In the genomic region with DNA sequence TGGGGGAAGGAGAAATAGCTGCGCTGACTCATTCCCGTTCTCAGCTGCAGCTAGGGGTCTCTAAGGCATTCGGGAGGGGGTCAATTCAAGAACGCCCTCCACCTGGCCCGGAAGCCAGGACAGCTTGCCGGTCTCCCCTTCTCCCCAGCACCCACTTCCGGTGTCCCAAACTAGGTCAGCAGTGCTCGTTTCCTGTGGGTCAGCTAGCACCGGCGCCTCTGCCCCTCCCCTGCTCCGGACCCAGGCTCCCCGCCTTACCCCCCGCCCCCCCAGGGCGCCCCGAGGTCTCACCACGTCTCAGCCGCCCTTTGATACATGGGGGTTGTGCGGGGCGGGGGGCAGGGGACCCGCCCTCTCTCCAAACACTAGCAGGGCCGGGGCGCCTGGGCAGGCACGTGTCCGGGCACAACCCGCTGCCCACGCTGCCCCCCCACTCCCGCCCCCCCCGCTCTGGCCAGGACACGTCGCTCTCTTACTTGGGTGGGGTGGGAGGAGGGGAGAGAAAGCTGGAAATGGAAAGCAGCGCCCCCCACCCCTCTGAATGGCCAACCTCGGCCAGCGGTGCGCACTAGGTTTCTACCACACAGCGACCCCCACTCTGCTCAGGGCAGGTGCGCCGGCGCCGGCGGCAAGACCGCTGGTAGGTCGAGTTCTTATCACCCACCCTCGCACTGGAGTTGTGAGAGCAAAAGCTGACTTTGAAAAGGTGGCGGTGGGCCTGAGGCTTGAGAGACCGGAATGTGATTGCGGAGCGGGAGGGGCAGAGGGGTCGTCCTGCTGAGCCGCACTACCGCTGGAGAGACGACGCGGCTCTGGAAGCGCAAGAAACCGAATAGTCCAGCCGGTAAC, we compare ENCODE assay signal across 8 mouse cellular contexts. TPM values are rescaled to one million over a fixed set of nuclear protein-coding genes. Genes with fewer than 3 reads are reported as not detected.
A peak's percentile ranks its signal among the peaks of the same experiment; 100 is the strongest.
DNase-seq lines count a peak whose midpoint lies in the region; ATAC-seq and TF ChIP-seq lines count a peak whose summit lies in the region.

No protein-coding gene starts in this region.

- peak overlapping the region; percentile 93 for H3K27ac ChIP-seq in cerebellum, adult 2 months (ENCODE audit: insufficient read depth, low read length)
- H3K27ac ChIP-seq in intestine, embryonic 15.5 days = peak overlapping the region; percentile 92
- H3K27ac ChIP-seq in liver, postnatal 0 days (ENCODE audit: low read depth) = peak overlapping the region; percentile 99

- peak overlapping the region; percentile 92 for H3K4me2 ChIP-seq in intestine, embryonic 15.5 days (replicated peaks)
- peak overlapping the region; percentile 100 for H3K4me2 ChIP-seq in liver, postnatal 0 days (ENCODE audit: low read depth, low read length)

- H3K36me3 ChIP-seq in intestine, embryonic 15.5 days = no peaks in the 10 kb centered on the region
- no peaks in the 10 kb centered on the region for H3K36me3 ChIP-seq in liver, postnatal 0 days (replicated peaks; ENCODE audit: insufficient read depth, low read length)

- no peaks in the 10 kb centered on the region for H3K9me3 ChIP-seq in intestine, embryonic 15.5 days
- no peaks in the 10 kb centered on the region for H3K9me3 ChIP-seq in liver, postnatal 0 days (ENCODE audit: low read length)

- TF ChIP-seq EP300 in liver, postnatal 0 days (IDR thresholded peaks at IDR 0.05; ENCODE audit: low read depth) = peak; percentile 18; the same call in 1 of the 2 replicates

- DNase-seq in left cerebral cortex, postnatal 4 days = peak; percentile 35
- no peak for DNase-seq in left cerebral cortex, adult 8-10 months (ENCODE audit: low spot score in 2 of 2)
- peak; percentile 71 to 73 for DNase-seq in cerebellum, adult 2 months
- peak; percentile 61 for DNase-seq in gastrocnemius, postnatal 10 days
- DNase-seq in liver, postnatal 0 days = peak; percentile 77
- DNase-seq in retina, embryonic 14.5 days (ENCODE audit: low spot score) = peak; percentile 66
- no peak for DNase-seq in layer of hippocampus, postnatal 36 days

- no peak for TF ChIP-seq POLR2A in cerebellum, adult 2 months (IDR thresholded peaks at IDR 0.05; ENCODE audit: borderline replicate concordance, insufficient read depth, low read length)

- no peak for TF ChIP-seq CTCF in cerebellum, adult 2 months (IDR thresholded peaks at IDR 0.05; ENCODE audit: borderline replicate concordance, insufficient read depth, low read depth, low read length)
- peak; percentile 6; the same call in 1 of the 2 replicates for TF ChIP-seq CTCF in liver, postnatal 0 days (IDR thresholded peaks at IDR 0.05; ENCODE audit: low read depth)

- ATAC-seq in intestine, embryonic 15.5 days = no peak
- ATAC-seq in liver, postnatal 0 days = peak; percentile 7; the same call in 1 of the 2 replicates

- no peaks in the 10 kb centered on the region for H3K27me3 ChIP-seq in cerebellum, adult 2 months (ENCODE audit: control insufficient read depth, insufficient read depth, low read length)
- no peaks in the 10 kb centered on the region for H3K27me3 ChIP-seq in intestine, embryonic 15.5 days (replicated peaks)
- peaks cover 12% of the 10 kb centered on the region for H3K27me3 ChIP-seq in liver, postnatal 0 days (ENCODE audit: insufficient read depth, low read length)

- intact Hi-C loops in left cerebral cortex, postnatal 4 days (cut with DNase I) = no loop called here

- peak overlapping the region; percentile 69 for H3K9ac ChIP-seq in intestine, embryonic 15.5 days
- H3K9ac ChIP-seq in liver, postnatal 0 days (replicated peaks) = peak overlapping the region; percentile 82

- H3K4me1 ChIP-seq in cerebellum, adult 2 months (ENCODE audit: control insufficient read depth, insufficient read depth, low read length) = peaks cover 26% of the 10 kb centered on the region
- H3K4me1 ChIP-seq in intestine, embryonic 15.5 days (replicated peaks) = peaks cover 69% of the 10 kb centered on the region
- H3K4me1 ChIP-seq in liver, postnatal 0 days (ENCODE audit: insufficient read depth) = peaks cover 66% of the 10 kb centered on the region

- peak overlapping the region; percentile 98 for H3K4me3 ChIP-seq in cerebellum, adult 2 months (replicated peaks; ENCODE audit: insufficient read depth, low read depth, low read length)
- H3K4me3 ChIP-seq in intestine, embryonic 15.5 days (replicated peaks) = peak overlapping the region; percentile 61
- H3K4me3 ChIP-seq in liver, postnatal 0 days (ENCODE audit: low read depth, low read length) = peak overlapping the region; percentile 78

- WGBS in cerebellum, adult 2 months = 1% methylated on average over 56 of the region's 56 CpGs
- WGBS in intestine, embryonic 15.5 days = under 1% methylated on average over 55 of the region's 56 CpGs
- 1% methylated on average over 46 of the region's 56 CpGs for WGBS in liver, postnatal 0 days (ENCODE audit: insufficient replicate concordance)

RNA-seq across cellular contexts. Expression of a gene that starts 2.7 kb away (rescaled TPM):
- total RNA-seq in left cerebral cortex, postnatal 4 days (2021) = 1 to 10 TPM; 3.3 to 3.8 TPM
- 10 to 100 TPM; 11.3 to 20.3 (median 15.8) TPM for total RNA-seq in left cerebral cortex, adult 8-10 months (2022)
- 41.3 and 43.3 TPM in 2 replicates for polyA plus RNA-seq in cerebellum, adult 2 months (2012; rRNA removed)
- 10 to 100 TPM; 19.1 to 21.8 TPM for total RNA-seq in gastrocnemius, postnatal 10 days (2021)
- 8.9 and 10.4 TPM in 2 replicates for polyA plus RNA-seq in intestine, embryonic 15.5 days (2015; fragmentation: Nextera tagmentation; extraction: Ambion mirVana)
- polyA plus RNA-seq in liver, postnatal 0 days (2015; fragmentation: Nextera tagmentation; extraction: Ambion mirVana) = 4.1 and 4.7 TPM in 2 replicates
- total RNA-seq in layer of hippocampus, postnatal 36 days (2021) = 10 to 100 TPM; 15.1 to 16.1 TPM

RNA-seq across cellular contexts. Expression of a gene that starts 10.7 kb away (rescaled TPM):
- total RNA-seq in left cerebral cortex, postnatal 4 days (2021) = 1 to 10 TPM in 1 of 2 experiments, under 1 TPM in 1; 0.54 to 4.5 TPM
- 1 to 10 TPM; 3.9 to 5.8 (median 4.4) TPM for total RNA-seq in left cerebral cortex, adult 8-10 months (2022)
- polyA plus RNA-seq in cerebellum, adult 2 months (2012; rRNA removed) = 4.0 and 6.7 TPM in 2 replicates
- total RNA-seq in gastrocnemius, postnatal 10 days (2021) = under 1 TPM; 0.59 to 0.73 TPM
- not detected in 2 replicates for polyA plus RNA-seq in intestine, embryonic 15.5 days (2015; fragmentation: Nextera tagmentation; extraction: Ambion mirVana)
- polyA plus RNA-seq in liver, postnatal 0 days (2015; fragmentation: Nextera tagmentation; extraction: Ambion mirVana) = not detected in 2 replicates
- total RNA-seq in layer of hippocampus, postnatal 36 days (2021) = 1 to 10 TPM; 4.6 to 6.3 TPM

RNA-seq across cellular contexts. Expression of a gene that starts 19.8 kb away (rescaled TPM):
- 10 to 100 TPM; 27.6 to 28.3 TPM for total RNA-seq in left cerebral cortex, postnatal 4 days (2021)
- total RNA-seq in left cerebral cortex, adult 8-10 months (2022) = 10 to 100 TPM; 30.8 to 39.9 (median 35.6) TPM
- 50.1 and 54.0 TPM in 2 replicates for polyA plus RNA-seq in cerebellum, adult 2 months (2012; rRNA removed)
- total RNA-seq in gastrocnemius, postnatal 10 days (2021) = 10 to 100 TPM; 25.8 to 29.5 TPM
- 32.9 and 33.3 TPM in 2 replicates for polyA plus RNA-seq in intestine, embryonic 15.5 days (2015; fragmentation: Nextera tagmentation; extraction: Ambion mirVana)
- polyA plus RNA-seq in liver, postnatal 0 days (2015; fragmentation: Nextera tagmentation; extraction: Ambion mirVana) = 18.8 and 20.0 TPM in 2 replicates
- total RNA-seq in layer of hippocampus, postnatal 36 days (2021) = 10 to 100 TPM; 35.8 to 39.2 TPM

RNA-seq across cellular contexts. Expression of a gene that starts 26.3 kb away (rescaled TPM):
- total RNA-seq in left cerebral cortex, postnatal 4 days (2021) = 10 to 100 TPM; 19.6 to 22.3 TPM
- 1 to 10 TPM; 2.4 to 3.5 (median 2.8) TPM for total RNA-seq in left cerebral cortex, adult 8-10 months (2022)
- 7.0 and 7.2 TPM in 2 replicates for polyA plus RNA-seq in cerebellum, adult 2 months (2012; rRNA removed)
- 10 to 100 TPM; 19.7 to 22.3 TPM for total RNA-seq in gastrocnemius, postnatal 10 days (2021)
- polyA plus RNA-seq in intestine, embryonic 15.5 days (2015; fragmentation: Nextera tagmentation; extraction: Ambion mirVana) = 383 and 386 TPM in 2 replicates
- polyA plus RNA-seq in liver, postnatal 0 days (2015; fragmentation: Nextera tagmentation; extraction: Ambion mirVana) = 130 and 141 TPM in 2 replicates
- 1 to 10 TPM; 3.1 TPM for total RNA-seq in layer of hippocampus, postnatal 36 days (2021)

RNA-seq across cellular contexts. Expression of a gene that starts 26.4 kb away (rescaled TPM):
- 10 to 100 TPM; 13.8 to 14.5 TPM for total RNA-seq in left cerebral cortex, postnatal 4 days (2021)
- 10 to 100 TPM; 15.1 to 18.7 (median 17.3) TPM for total RNA-seq in left cerebral cortex, adult 8-10 months (2022)
- 15.9 and 16.0 TPM in 2 replicates for polyA plus RNA-seq in cerebellum, adult 2 months (2012; rRNA removed)
- 10 to 100 TPM; 50.0 to 57.8 TPM for total RNA-seq in gastrocnemius, postnatal 10 days (2021)
- polyA plus RNA-seq in intestine, embryonic 15.5 days (2015; fragmentation: Nextera tagmentation; extraction: Ambion mirVana) = 85.6 and 87.3 TPM in 2 replicates
- polyA plus RNA-seq in liver, postnatal 0 days (2015; fragmentation: Nextera tagmentation; extraction: Ambion mirVana) = 23.8 and 24.7 TPM in 2 replicates
- 10 to 100 TPM; 12.1 to 12.4 TPM for total RNA-seq in layer of hippocampus, postnatal 36 days (2021)

Comparison
In these comparisons a context has a peak if more than half of its experiments do, and no peak if none do; other contexts are left out.
1. DNase-seq: peak in left cerebral cortex, postnatal 4 days (single experiment), cerebellum, adult 2 months (2 of 2), gastrocnemius, postnatal 10 days (single experiment), liver, postnatal 0 days (single experiment) and retina, embryonic 14.5 days (single experiment); none in left cerebral cortex, adult 8-10 months (0 of 2) and layer of hippocampus, postnatal 36 days (0 of 2).
2. Peak in every context shown above with its lines, with median percentiles within 50 percentile points of each other: H3K27ac ChIP-seq and H3K4me3 ChIP-seq.